In genomic region chr9:58248746-58249413, GRCm38 (mm10) we compare ENCODE assay signal across 8 mouse cellular contexts. TPM values are rescaled to one million over a fixed set of nuclear protein-coding genes. Genes with fewer than 3 reads are reported as not detected.
DNase-seq lines count a peak whose midpoint lies in the region; ATAC-seq and TF ChIP-seq lines count a peak whose summit lies in the region.

No protein-coding gene starts in this region.

- H3K4me2 ChIP-seq in hindbrain, embryonic 12.5 days (replicated peaks), result peak overlapping the region; percentile 53
- peak overlapping the region; percentile 61 for H3K4me2 ChIP-seq in midbrain, embryonic 13.5 days (replicated peaks)

- ATAC-seq in hindbrain, embryonic 12.5 days (ENCODE audit: low FRiP score), result no peak
- ATAC-seq in midbrain, embryonic 13.5 days, result no peak

- no peaks in the 10 kb centered on the region for H3K9me3 ChIP-seq in hindbrain, embryonic 12.5 days (replicated peaks)
- H3K9me3 ChIP-seq in midbrain, embryonic 13.5 days, result no peaks in the 10 kb centered on the region

- H3K27ac ChIP-seq in kidney, adult 2 months (ENCODE audit: insufficient read depth, low read depth, low read length), result peak overlapping the region; percentile 89
- H3K27ac ChIP-seq in hindbrain, embryonic 12.5 days, result no peak overlapping the region
- no peak overlapping the region for H3K27ac ChIP-seq in midbrain, embryonic 13.5 days

- H3K9ac ChIP-seq in hindbrain, embryonic 12.5 days, result peak overlapping the region; percentile 57
- H3K9ac ChIP-seq in midbrain, embryonic 13.5 days (replicated peaks), result peak overlapping the region; percentile 66

- H3K4me3 ChIP-seq in kidney, adult 2 months (ENCODE audit: insufficient read depth, low read depth, low read length), result peak overlapping the region; percentile 91
- peak overlapping the region; percentile 41 for H3K4me3 ChIP-seq in hindbrain, embryonic 12.5 days
- H3K4me3 ChIP-seq in midbrain, embryonic 13.5 days (replicated peaks), result peak overlapping the region; percentile 43

- no peaks in the 10 kb centered on the region for H3K27me3 ChIP-seq in kidney, adult 2 months (replicated peaks; ENCODE audit: control insufficient read depth, insufficient read depth, low read length)
- no peaks in the 10 kb centered on the region for H3K27me3 ChIP-seq in hindbrain, embryonic 12.5 days
- no peaks in the 10 kb centered on the region for H3K27me3 ChIP-seq in midbrain, embryonic 13.5 days

- TF ChIP-seq POLR2A in kidney, adult 2 months (IDR thresholded peaks at IDR 0.05; ENCODE audit: low read depth, low read length), result no peak

- H3K36me3 ChIP-seq in kidney, adult 2 months (ENCODE audit: control insufficient read depth, insufficient read depth, low read length), result no peaks in the 10 kb centered on the region
- H3K36me3 ChIP-seq in hindbrain, embryonic 12.5 days, result no peaks in the 10 kb centered on the region
- no peaks in the 10 kb centered on the region for H3K36me3 ChIP-seq in midbrain, embryonic 13.5 days

- no peak for DNase-seq in kidney, adult 2 months
- no peak for DNase-seq in kidney, adult 8-10 months
- peak; percentile 37 for DNase-seq in R1 (ENCODE audit: low read depth, low spot score)
- no peak for DNase-seq in cerebellum, postnatal 25 days
- no peak for DNase-seq in right cerebral cortex, postnatal 25 days
- DNase-seq in B cell, adult 2 months, result no peak

- TF ChIP-seq CTCF in kidney, adult 2 months (conservative IDR thresholded peaks at IDR 0.05; ENCODE audit: insufficient read depth, insufficient read length, low read depth, low read length), result no peak

- WGBS in kidney, adult 2 months, result 11% methylated on average over 7 of the region's 7 CpGs
- 52% methylated on average over 7 of the region's 7 CpGs for WGBS in hindbrain, embryonic 12.5 days
- WGBS in midbrain, embryonic 13.5 days, result 52% methylated on average over 7 of the region's 7 CpGs

- H3K4me1 ChIP-seq in kidney, adult 2 months (ENCODE audit: control insufficient read depth, insufficient read depth, low read length), result peaks cover 14% of the 10 kb centered on the region; the same call in 1 of the 2 replicates
- peaks cover 29% of the 10 kb centered on the region for H3K4me1 ChIP-seq in hindbrain, embryonic 12.5 days
- H3K4me1 ChIP-seq in midbrain, embryonic 13.5 days (replicated peaks), result peaks cover 33% of the 10 kb centered on the region

RNA-seq across cellular contexts. Expression of gene Pml, which starts 0.7 kb away (rescaled TPM):
- polyA plus RNA-seq in kidney, adult 2 months (2012; rRNA removed), result 27.0 and 27.6 TPM in 2 replicates
- polyA plus RNA-seq in hindbrain, embryonic 12.5 days (2016; fragmentation: Nextera tagmentation; extraction: Ambion mirVana), result 9.8 and 10.1 TPM in 2 replicates
- polyA plus RNA-seq in midbrain, embryonic 13.5 days (2015; fragmentation: Nextera tagmentation; extraction: Ambion mirVana), result 4.1 and 4.8 TPM in 2 replicates

RNA-seq across cellular contexts. Expression of gene Stoml1, which starts 4.1 kb away (rescaled TPM):
- 32.5 and 32.6 TPM in 2 replicates for polyA plus RNA-seq in kidney, adult 2 months (2012; rRNA removed)
- 63.0 and 67.8 TPM in 2 replicates for polyA plus RNA-seq in hindbrain, embryonic 12.5 days (2016; fragmentation: Nextera tagmentation; extraction: Ambion mirVana)
- polyA plus RNA-seq in midbrain, embryonic 13.5 days (2015; fragmentation: Nextera tagmentation; extraction: Ambion mirVana), result 94.8 and 97.2 TPM in 2 replicates

RNA-seq across cellular contexts. Expression of gene Islr2, which starts 44.8 kb away (rescaled TPM):
- 0.75 and 1.7 TPM in 2 replicates for polyA plus RNA-seq in kidney, adult 2 months (2012; rRNA removed)
- polyA plus RNA-seq in hindbrain, embryonic 12.5 days (2016; fragmentation: Nextera tagmentation; extraction: Ambion mirVana), result 9.2 and 10.4 TPM in 2 replicates
- polyA plus RNA-seq in midbrain, embryonic 13.5 days (2015; fragmentation: Nextera tagmentation; extraction: Ambion mirVana), result 36.8 and 51.7 TPM in 2 replicates

RNA-seq across cellular contexts. Expression of gene Islr, which starts 44.8 kb away (rescaled TPM):
- polyA plus RNA-seq in kidney, adult 2 months (2012; rRNA removed), result 32.0 and 41.7 TPM in 2 replicates
- 47.8 and 59.3 TPM in 2 replicates for polyA plus RNA-seq in hindbrain, embryonic 12.5 days (2016; fragmentation: Nextera tagmentation; extraction: Ambion mirVana)
- 21.4 and 25.3 TPM in 2 replicates for polyA plus RNA-seq in midbrain, embryonic 13.5 days (2015; fragmentation: Nextera tagmentation; extraction: Ambion mirVana)

Comparison
In these comparisons a context has a peak if more than half of its experiments do, and no peak if none do; other contexts are left out.
1. H3K4me3 ChIP-seq: peak in every context shown above with its lines; median percentile 91 in kidney, adult 2 months; 43 in midbrain, embryonic 13.5 days; 41 in hindbrain, embryonic 12.5 days.